Mouse (Mus musculus) G1E (cell line): ENCODE measurements at regions not wholly inside any gene's neighbourhood (a gene's known extent, or its start where the extent isn't known, plus 50 kb on each side); places are given as distances from the start of the nearest gene placed in this dataset.

Source experiments
- CTCF ChIP-seq: IDR thresholded peaks from 2 replicates; pipeline ENCODE4 v1.5.1; 2012; ENCODE audit warnings: low read depth, low read length, inconsistent platforms, mixed read lengths
- TAL1 ChIP-seq: conservative IDR thresholded peaks from 2 replicates; pipeline ENCODE4 v1.6.1; 2012; ENCODE audit warnings: low read depth, low read length, inconsistent platforms, mixed read lengths

- TF ChIP-seq TAL1 (no peak), CTCF (no peak)
These were observed 74.3 kb downstream of the Inhbb start for GRCm38 (mm10) chr1:119347749-119348148.
